Mouse (Mus musculus): ENCODE measurements around the gene Foxk1. TPM values are rescaled to one million over a fixed set of nuclear protein-coding genes. Genes with fewer than 3 reads are reported as not detected.
A peak's percentile ranks its signal among the peaks of the same experiment; 100 is the strongest.

The Foxk1 gene
- polyA plus RNA-seq, 1 experiment from 2014 or later, result 6.3 TPM

DNA sequence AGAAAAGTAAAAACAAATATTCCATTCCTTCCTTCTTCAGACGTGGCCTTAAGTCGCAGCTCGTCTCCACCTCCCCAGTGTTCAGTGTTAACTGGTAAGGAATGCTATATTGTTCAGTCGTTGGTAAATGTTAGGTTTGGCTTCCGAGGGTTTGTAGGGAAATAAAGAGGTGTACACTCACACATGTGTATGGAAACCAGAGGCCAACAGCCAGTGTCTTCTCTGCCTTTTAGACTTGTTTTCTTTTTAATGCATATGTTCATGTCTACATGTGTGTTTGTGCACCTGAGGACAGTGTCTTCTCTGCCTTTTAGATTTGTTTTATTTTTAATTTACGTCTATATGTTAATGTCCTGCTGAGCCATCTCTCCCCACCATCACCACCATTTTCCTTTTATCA lies 29.1 kb upstream of the Foxk1 start:
- no peaks in the 10 kb centered on the region for H3K36me3 ChIP-seq
- H3K9ac ChIP-seq, result no peak overlapping the region
- no peak for ATAC-seq (ENCODE audit: low FRiP score, low read depth)
- H3K4me3 ChIP-seq, result no peak overlapping the region
- 48% methylated on average over 6 of the region's 6 CpGs for WGBS
- no peak overlapping the region for H3K4me2 ChIP-seq (replicated peaks)
- H3K4me1 ChIP-seq, result peaks cover 32% of the 10 kb centered on the region
- H3K27me3 ChIP-seq, result no peaks in the 10 kb centered on the region
- peaks cover 4% of the 10 kb centered on the region; the same call in 1 of the 2 replicates for H3K9me3 ChIP-seq
- no peak overlapping the region for H3K27ac ChIP-seq

GRCm38 (mm10) chr5:142374343-142374742 lies 27.0 kb upstream of the Foxk1 start:
- Histone ChIP-seq H3K9me3 (peaks cover 4% of the 10 kb centered on the region; the same call in 1 of the 2 replicates), H3K27me3 (no peaks in the 10 kb centered on the region), H3K4me3 (no peak overlapping the region), H3K27ac (no peak overlapping the region), H3K4me2 (replicated peaks) (no peak overlapping the region), H3K4me1 (peaks cover 25% of the 10 kb centered on the region), H3K36me3 (no peaks in the 10 kb centered on the region), H3K9ac (no peak overlapping the region)
- WGBS, result 94% methylated on average over 9 of the region's 9 CpGs
- ATAC-seq (ENCODE audit: low FRiP score, low read depth), result no peak

- H3K4me3 ChIP-seq, result no peak overlapping the region
- no peaks in the 10 kb centered on the region for H3K36me3 ChIP-seq
- no peak overlapping the region for H3K27ac ChIP-seq
- peaks cover 38% of the 10 kb centered on the region for H3K4me1 ChIP-seq
- no peak overlapping the region for H3K9ac ChIP-seq
- H3K4me2 ChIP-seq (replicated peaks), result no peak overlapping the region
- peaks cover 4% of the 10 kb centered on the region; the same call in 1 of the 2 replicates for H3K9me3 ChIP-seq
- WGBS, result 92% methylated on average over 5 of the region's 5 CpGs
- H3K27me3 ChIP-seq, result no peaks in the 10 kb centered on the region
- no peak for ATAC-seq (ENCODE audit: low FRiP score, low read depth)
These were observed 25.7 kb upstream of the Foxk1 start for GRCm38 (mm10) chr5:142375641-142376040.

- Histone ChIP-seq H3K36me3 (no peaks in the 10 kb centered on the region), H3K4me2 (replicated peaks) (no peak overlapping the region), H3K9ac (no peak overlapping the region), H3K27me3 (no peaks in the 10 kb centered on the region), H3K9me3 (peaks cover 4% of the 10 kb centered on the region; the same call in 1 of the 2 replicates), H3K4me3 (no peak overlapping the region), H3K27ac (no peak overlapping the region), H3K4me1 (peaks cover 39% of the 10 kb centered on the region)
- 88% methylated on average over 6 of the region's 6 CpGs for WGBS
- no peak for ATAC-seq (ENCODE audit: low FRiP score, low read depth)
These were observed 25.2 kb upstream of the Foxk1 start for GRCm38 (mm10) chr5:142376071-142376470.

DNA sequence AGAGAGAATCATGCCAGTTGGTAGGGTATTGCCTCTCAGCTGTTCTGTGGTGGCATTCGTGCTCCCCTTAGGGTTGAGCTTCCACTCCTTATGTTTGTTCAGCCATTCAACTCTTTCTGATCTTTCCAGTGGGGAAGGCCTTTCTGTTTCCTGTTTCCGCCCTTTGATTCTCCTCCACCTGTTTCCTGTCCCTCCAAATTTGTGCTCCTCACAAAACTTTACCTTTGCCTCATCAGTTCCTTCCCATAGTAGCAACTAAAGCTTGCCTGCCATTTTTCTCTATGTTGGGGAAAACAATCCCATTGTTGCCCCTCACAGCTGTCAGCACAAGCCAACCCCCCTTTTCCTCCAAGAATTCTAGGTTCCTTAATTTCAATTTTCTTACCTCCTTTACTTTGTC lies 23.2 kb upstream of the Foxk1 start:
- no peak for ATAC-seq (ENCODE audit: low FRiP score, low read depth)
- Histone ChIP-seq H3K27me3 (no peaks in the 10 kb centered on the region), H3K9ac (no peak overlapping the region), H3K27ac (peak overlapping the region; percentile 28; the same call in 1 of the 2 replicates), H3K9me3 (peaks cover 4% of the 10 kb centered on the region; the same call in 1 of the 2 replicates), H3K4me2 (replicated peaks) (no peak overlapping the region), H3K4me3 (no peak overlapping the region), H3K36me3 (no peaks in the 10 kb centered on the region), H3K4me1 (peaks cover 34% of the 10 kb centered on the region)
- WGBS, result 79% methylated on average over 2 of the region's 2 CpGs

GRCm38 (mm10) chr5:142380491-142380890 lies 20.8 kb upstream of the Foxk1 start:
- Histone ChIP-seq H3K4me1 (peaks cover 58% of the 10 kb centered on the region), H3K27ac (peak overlapping the region; percentile 89), H3K27me3 (no peaks in the 10 kb centered on the region), H3K4me2 (replicated peaks) (no peak overlapping the region; the same call in 1 of the 2 replicates), H3K9ac (no peak overlapping the region), H3K36me3 (no peaks in the 10 kb centered on the region), H3K9me3 (no peaks in the 10 kb centered on the region), H3K4me3 (no peak overlapping the region)
- ATAC-seq (ENCODE audit: low FRiP score, low read depth), result peak; percentile 83
- 13% methylated on average over 6 of the region's 6 CpGs for WGBS

DNA sequence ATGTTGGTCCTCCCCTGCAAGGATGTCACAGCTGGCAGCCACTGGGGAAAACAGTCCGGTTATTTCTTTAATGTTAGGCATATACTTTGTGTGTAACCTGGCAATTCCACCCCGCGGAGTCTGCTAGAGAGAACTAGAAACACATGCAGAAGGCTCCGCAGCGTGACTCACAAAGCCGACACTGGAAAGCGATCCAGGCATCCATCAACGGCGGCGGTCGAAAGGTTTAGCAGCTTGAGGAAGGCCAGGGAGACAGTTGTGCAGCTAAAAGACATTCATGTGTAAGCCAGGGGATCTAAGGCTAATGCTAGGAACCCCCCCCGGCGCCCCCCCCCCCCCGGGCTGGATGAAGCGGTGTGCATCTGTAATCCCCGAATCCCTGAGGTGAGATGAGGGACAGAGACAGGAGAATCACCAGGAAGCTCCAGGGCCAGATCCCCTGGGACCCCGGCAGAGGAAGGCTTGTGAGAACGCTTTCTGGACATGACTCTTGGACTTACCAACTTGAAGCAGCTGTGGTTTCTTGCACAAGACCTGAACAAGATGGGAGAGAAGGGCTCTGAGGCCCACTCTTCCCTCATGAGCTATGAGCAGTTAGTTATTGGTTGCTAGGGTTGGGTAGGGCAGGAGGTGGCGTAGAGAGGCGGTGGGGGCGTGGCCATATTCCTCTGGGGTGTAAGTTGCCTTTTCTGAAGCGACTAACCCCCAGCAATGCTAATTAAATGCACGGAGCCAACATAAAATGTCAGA lies 16.2 kb upstream of the Foxk1 start:
- Histone ChIP-seq H3K4me2 (replicated peaks) (peak overlapping the region; percentile 34), H3K36me3 (no peaks in the 10 kb centered on the region), H3K9me3 (no peaks in the 10 kb centered on the region), H3K4me1 (peaks cover 71% of the 10 kb centered on the region), H3K27ac (peak overlapping the region; percentile 92), H3K4me3 (no peak overlapping the region), H3K9ac (no peak overlapping the region), H3K27me3 (no peaks in the 10 kb centered on the region)
- ATAC-seq (ENCODE audit: low FRiP score, low read depth), result no peak
- 14% methylated on average over 23 of the region's 23 CpGs for WGBS

GRCm38 (mm10) chr5:142386329-142386728 lies 15.0 kb upstream of the Foxk1 start:
- Histone ChIP-seq H3K4me2 (replicated peaks) (peak overlapping the region; percentile 38; the same call in 1 of the 2 replicates), H3K27me3 (no peaks in the 10 kb centered on the region), H3K36me3 (no peaks in the 10 kb centered on the region), H3K9me3 (no peaks in the 10 kb centered on the region), H3K27ac (peak overlapping the region; percentile 92), H3K9ac (0 out of 2 replicates have a peak overlapping the region, but pooled peaks have one; percentile 9), H3K4me3 (no peak overlapping the region), H3K4me1 (peaks cover 58% of the 10 kb centered on the region)
- ATAC-seq (ENCODE audit: low FRiP score, low read depth), result no peak
- WGBS, result 59% methylated on average over 6 of the region's 6 CpGs

GRCm38 (mm10) chr5:142386784-142387680 lies 14.3 kb upstream of the Foxk1 start:
- no peaks in the 10 kb centered on the region for H3K36me3 ChIP-seq
- no peaks in the 10 kb centered on the region for H3K9me3 ChIP-seq
- peak overlapping the region; percentile 38 for H3K4me2 ChIP-seq (replicated peaks)
- H3K4me1 ChIP-seq, result peaks cover 62% of the 10 kb centered on the region
- 43% methylated on average over 17 of the region's 17 CpGs for WGBS
- H3K9ac ChIP-seq, result no peak overlapping the region
- ATAC-seq (ENCODE audit: low FRiP score, low read depth), result peak; percentile 65
- no peak overlapping the region for H3K4me3 ChIP-seq
- H3K27ac ChIP-seq, result peak overlapping the region; percentile 92
- no peaks in the 10 kb centered on the region for H3K27me3 ChIP-seq

- WGBS, result 75% methylated on average over 4 of the region's 4 CpGs
- H3K27ac ChIP-seq, result peak overlapping the region; percentile 92
These were observed 13.6 kb upstream of the Foxk1 start for GRCm38 (mm10) chr5:142387716-142388115.

DNA sequence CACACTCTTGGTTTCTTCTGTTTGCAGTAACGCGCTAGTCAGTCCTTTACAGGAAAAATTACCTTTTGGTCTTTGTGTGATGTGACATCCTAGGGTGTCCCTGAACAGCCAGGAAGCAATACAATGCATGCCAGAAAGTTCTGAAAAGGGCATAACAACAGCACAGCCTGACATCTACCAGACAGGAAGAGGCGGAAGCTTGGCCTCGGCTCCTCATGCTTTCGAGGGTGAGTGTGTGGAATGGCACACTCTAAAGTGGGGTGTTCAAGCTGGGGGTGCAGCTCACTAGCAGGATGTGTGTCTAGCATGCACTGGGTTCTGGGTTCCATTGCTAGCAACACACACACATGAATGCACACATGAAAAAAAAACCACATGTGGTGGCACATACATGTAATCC lies 9.6 kb upstream of the Foxk1 start:
- H3K27ac ChIP-seq, result peak overlapping the region; percentile 33; the same call in 1 of the 2 replicates
- H3K9me3 ChIP-seq, result 0 out of 2 replicates have a peak, but pooled peaks cover 3% of the 10 kb centered on the region
- no peak overlapping the region for H3K4me2 ChIP-seq (replicated peaks)
- ATAC-seq (ENCODE audit: low FRiP score, low read depth), result no peak
- 79% methylated on average over 5 of the region's 5 CpGs for WGBS
- no peak overlapping the region for H3K4me3 ChIP-seq
- H3K27me3 ChIP-seq, result no peaks in the 10 kb centered on the region
- no peak overlapping the region for H3K9ac ChIP-seq
- peaks cover 33% of the 10 kb centered on the region for H3K4me1 ChIP-seq
- H3K36me3 ChIP-seq, result no peaks in the 10 kb centered on the region

More at GRCm38 (mm10) chr5:142387716-142388115, 13.6 kb upstream of the Foxk1 start:
- Histone ChIP-seq H3K27me3 (no peaks in the 10 kb centered on the region), H3K36me3 (no peaks in the 10 kb centered on the region), H3K4me3 (no peak overlapping the region), H3K9ac (no peak overlapping the region), H3K9me3 (no peaks in the 10 kb centered on the region), H3K4me2 (replicated peaks) (no peak overlapping the region; the same call in 1 of the 2 replicates), H3K4me1 (peaks cover 62% of the 10 kb centered on the region)
- no peak for ATAC-seq (ENCODE audit: low FRiP score, low read depth)
